Mouse (Mus musculus) layer of hippocampus, postnatal 36 days (tissue): ENCODE results near the gene Taf5l. TPM values are rescaled to one million over a fixed set of nuclear protein-coding genes. Genes with fewer than 3 reads are reported as not detected.
"Not testable (repeated sequence)": the region's sequence is repeated elsewhere in the genome, so short reads cannot be mapped to it uniquely, and the experiment has no call there.

ENCODE experiments used
- DNase-seq, 2 experiments: peaks; one replicate each; pipeline ENCODE4 v3.0.0; 2022
- total RNA-seq, 2 experiments: library from RNA; stranded (reverse); gene quantifications; 2 replicates each; pipeline ENCODE4 v1.2.3; 2021

Gene Taf5l
- total RNA-seq, 2 experiments from 2014 or later: 19.6 to 20.8 TPM

DNA sequence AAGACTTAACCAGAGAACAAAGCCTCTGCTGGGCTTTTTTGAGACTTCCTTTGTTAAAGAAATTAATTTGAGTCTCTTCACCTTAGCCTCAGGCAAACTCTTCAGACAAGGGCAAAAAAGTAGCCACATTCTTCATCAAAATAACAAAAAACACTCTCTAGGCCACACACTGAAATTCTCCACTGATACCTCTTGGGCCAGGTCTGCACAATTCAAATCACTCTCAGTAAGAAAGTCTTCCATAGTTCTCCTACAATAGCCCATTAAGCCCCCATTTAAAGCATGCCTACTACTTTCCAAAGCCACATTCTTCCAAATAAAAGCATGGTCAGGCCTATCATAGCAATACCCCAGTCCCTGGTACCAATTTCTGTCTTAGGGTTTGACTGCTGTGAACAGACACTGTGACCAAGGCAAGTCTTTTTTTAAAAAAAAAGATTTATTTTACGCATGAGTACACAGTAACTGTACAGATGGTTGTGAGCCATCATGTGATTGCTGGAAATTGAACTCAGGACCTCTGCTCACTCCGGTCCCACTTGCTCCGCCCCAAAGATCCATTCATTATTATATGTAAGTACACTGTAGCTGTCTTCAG lies 9.1 kb downstream of the Taf5l start:
- no peak for DNase-seq

DNA sequence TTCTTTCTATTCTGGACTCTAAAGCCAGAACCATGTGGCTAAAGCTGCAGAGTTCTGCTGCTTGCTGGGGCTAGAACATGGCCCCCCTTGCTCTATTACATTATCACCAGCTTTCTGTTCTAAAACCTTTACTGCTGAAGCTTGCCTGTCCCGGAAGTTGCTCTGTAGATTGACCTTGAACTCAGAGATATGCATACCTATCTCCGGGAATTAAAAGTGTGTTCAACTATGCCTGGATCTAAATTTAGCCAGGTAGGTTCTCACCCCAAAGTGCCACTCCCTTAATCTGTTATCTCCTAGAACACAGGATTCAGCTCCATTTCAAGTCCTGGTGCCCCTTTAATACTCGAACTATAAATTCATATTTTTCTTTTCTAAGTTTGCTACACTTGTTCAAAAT lies 9.6 kb downstream of the Taf5l start:
- no peak for DNase-seq

DNA sequence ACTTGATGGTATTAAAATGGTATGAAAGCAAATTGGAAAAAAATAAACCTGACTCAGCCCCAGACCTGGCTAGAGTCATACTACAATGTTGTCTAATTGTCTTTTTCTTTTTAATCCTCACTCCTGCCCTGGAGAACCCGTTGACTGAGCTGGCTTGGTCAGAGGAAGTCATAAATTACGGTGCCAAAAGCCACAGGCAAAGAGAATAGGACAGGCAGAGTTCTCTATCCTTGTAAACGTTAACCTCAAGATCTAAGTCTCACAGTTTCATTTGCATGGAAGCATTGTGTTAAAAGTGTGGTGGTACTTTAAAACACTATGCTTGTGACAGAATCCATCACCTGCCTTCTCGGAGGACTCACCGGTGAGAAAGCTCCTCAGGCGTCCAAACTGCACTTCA lies 13.4 kb downstream of the Taf5l start:
- no peak for DNase-seq

DNA sequence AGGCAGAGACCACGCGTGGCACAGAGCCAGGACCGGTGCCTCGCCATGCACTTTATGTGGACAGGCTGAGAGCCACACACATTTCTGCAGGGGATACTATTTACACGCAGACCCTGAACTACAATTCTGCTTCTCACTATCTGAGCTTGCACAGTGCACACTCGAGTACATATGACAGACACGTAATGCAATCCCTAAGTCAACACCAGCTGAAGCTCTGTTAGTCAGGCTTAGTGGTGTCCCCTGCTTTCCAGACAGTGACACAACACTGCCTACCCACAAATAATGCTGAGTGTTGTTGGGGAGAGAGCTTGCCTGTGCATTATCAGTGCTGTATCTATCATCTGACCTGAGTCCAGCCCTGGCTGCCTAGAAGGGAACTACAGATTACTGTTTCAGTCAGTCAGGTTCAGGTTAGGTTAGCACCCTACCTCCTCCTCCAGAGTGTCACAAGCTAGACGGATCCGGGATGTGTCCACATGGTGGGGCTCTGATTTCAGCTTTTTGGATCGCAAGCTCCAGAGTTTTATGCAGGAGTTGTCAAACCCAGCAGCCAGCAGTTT lies 18.6 kb downstream of the Taf5l start:
- no peak for DNase-seq

DNA sequence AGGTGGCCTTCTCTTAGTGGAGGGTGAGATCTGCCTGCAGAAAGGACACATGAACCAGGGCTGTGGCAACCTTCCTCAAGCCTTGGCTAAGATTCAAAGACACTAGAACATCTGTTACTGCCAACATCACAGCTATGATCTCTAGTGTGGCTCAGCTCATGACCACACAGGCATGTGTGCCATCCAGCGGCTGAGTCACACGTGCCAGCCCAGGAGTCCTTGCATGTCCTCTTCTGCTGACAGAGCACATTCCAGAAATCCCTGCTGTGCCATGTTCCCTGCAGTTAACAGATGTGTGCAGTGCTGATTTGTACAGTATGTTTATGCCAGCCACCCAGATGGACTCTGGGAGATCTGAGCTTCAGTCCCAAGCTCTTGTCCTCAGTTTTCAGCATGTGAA lies 21.6 kb downstream of the Taf5l start:
- no peak for DNase-seq

DNA sequence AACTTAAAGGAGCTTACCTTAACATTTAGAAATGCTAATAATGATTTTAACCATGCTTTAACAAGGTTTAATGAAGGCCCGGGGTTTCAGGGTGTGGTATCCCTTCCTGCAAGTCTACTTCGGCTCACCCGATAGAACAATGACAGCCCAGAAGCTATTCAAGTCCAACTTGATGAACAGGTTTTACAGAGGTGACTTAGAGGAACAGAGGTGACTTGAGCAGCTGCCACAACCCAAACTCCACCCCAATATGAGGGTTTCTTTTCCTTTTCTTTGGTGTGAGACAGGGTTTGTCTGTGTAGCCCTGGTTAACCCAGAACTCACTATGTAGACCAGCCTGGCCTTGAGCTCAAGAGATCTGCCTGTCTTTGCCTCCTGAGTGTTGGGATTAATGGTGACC lies 27.2 kb downstream of the Taf5l start:
- DNase-seq: no peak

DNA sequence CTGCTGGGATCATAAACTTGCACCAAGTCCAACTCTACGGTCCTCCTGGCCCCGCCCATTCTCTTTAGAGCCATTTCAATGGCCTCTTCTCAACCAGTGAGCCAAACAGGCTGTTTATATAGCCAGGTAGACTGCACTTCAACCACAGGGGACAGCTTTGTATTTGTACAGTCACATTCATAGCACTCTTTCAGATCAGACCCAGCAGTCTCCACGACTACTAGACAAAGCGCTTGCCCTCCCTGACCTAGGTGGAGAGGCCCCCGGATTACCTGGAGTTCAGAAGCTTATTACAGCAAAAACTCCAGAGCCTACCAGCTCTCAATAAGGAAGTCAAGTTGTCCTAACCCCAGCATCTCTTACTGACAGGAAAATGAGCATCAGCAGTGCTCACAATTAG lies 27.6 kb downstream of the Taf5l start:
- DNase-seq: no peak

DNA sequence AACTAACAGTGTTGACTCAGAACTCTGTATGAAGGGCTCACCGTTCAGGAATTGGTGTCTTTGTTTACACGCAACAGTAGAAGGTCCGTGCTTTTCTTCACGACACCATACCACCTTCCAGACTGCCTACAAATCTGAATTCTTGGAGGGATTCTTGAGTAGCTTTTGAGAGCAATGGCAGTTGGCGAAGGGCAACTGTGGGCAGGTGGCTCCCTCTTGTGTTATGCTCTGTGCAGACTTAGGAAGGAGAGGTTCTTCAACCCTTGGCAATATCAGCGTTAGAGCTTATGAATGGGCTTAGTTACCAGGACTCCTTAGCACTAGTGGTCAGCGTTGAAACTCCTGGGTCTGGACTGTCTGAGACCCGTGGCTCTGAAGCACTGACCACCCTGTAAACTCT lies 28.6 kb downstream of the Taf5l start:
- no peak for DNase-seq

DNA sequence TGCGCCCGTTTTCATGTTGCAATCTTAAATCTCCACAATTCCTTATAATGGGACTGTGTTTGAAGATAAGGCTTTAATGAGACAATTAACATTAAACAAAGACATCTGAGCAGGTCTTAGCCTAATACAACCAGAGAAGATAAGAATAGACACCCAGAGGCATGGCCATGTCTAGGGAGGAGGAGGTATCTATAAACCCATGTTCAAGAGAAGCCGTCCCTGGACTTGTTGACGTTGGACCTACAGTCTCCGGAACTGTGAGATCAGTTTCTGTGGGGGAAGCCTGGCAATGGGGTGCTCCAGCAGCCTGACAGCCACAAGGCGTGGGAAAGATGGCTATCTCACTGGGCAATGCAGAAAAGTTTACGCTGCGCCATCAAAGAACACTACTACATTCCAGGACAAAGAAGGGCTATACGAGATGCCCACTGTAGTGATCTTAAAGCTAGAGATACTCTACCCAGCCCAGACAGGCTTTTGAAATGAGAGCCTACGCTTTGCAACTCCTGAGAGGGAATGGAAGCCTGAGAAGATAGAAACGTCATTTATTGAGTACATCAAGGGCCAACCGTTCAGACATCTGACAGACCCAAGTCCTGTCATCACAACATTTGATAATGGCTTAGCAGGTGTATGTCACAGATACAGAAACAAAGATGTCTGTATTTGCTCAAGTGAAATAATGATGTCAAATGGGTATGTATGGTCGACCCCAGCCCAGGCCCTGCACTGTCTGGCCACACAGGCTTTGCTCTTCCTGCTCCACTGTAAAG lies 30.7 kb downstream of the Taf5l start:
- DNase-seq: no peak

DNA sequence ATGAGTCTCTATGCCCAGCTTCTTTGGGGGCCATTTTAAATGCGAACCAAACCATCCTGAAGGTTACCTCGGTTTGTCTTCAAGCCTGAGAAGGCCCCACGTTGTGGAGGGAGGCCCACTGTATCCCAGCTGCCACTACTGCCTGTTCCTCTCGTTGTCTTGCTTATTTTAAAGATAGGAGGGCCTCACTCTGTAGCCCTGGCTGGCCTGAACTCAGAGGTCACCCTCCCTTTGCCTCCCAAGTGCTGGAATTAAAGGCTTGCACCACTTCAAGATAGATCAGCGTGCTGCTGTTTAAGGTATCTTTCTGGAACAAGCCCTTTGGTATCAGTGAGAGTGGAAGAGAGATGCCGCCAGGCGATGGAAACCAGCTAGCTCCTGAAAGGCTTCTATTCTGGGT lies 32.1 kb downstream of the Taf5l start:
- DNase-seq: no peak

DNA sequence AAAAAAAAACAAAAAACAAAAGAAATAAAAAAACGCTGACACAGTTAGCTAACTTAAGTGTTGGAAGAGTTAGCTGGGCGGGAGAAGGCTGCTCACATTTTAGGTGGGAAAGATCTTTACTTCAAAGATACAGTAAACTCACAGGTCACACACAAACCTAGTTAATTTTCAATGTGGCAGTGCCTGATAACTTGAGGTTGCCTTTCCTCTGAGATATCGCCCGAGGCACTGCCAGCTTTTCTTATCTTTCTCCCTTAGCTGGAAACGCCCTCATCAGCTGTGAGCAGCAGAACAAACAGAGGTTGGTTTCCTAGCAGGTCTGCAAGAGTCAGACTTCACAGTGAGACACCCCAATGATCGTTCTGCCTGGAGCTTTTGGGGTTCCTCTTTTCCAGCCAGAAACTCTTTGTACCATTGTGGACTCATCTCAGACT lies 32.6 kb downstream of the Taf5l start:
- no peak for DNase-seq

DNA sequence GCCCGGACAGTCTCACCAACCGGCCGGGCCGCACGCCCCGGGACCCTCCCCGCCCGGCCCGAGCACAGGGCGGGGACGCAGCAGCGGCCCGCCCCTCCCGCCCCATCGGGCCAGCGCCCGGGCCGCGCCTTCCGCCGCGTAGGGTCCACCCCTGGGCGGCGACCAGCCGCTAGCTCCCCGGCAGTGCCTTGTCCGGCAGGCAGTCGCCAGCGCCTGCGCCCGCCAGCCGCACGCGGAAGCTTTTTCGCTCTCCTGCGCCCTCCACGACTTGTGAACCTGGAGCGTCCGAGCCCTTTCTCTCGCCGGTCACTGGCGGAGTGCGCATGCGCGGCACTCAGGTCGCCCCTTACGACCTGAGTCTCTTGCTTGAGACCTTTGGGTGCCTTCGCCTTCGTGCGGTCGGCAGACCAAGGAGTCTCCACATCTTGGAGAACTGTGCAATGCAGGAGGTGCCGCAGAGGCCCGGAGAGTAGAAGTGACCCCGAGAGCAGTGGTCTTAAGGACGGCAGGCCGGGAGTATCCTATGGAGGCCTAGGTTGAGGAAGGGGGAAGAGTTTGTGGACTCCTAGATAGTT lies 38.3 kb downstream of the Taf5l start, which contains the start of gene Abcb10:
Abcb10 (minus strand) TSS at position 297 of the 575 bp plus-strand sequence.
- DNase-seq: peak; percentile 75 to 83

DNA sequence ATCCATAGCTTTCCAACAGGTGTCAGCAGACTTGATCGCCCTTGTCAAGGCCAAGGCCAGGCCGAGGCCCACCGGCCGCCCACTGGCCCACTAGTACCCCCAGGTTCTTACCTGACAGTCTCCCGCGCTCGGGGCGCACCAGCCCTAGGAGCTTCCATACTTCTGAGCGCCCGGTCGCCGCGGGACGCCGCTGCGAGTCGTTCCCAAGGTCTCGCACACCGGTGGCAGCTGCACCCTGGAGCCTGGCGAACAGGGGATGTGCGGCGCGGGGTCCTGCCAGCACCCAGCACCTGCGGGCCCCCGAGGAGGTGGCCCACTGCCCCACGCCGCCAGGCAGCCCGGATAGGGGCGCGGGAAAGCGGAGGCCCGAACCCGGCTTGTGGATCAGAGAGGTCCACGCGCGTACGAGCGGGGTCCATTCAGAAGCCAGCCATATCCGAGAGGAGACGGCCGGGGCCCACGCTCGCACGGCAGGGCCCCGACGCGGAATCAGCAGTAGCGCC lies 38.9 kb downstream of the Taf5l start:
- peak; percentile 24 to 30 for DNase-seq

DNA sequence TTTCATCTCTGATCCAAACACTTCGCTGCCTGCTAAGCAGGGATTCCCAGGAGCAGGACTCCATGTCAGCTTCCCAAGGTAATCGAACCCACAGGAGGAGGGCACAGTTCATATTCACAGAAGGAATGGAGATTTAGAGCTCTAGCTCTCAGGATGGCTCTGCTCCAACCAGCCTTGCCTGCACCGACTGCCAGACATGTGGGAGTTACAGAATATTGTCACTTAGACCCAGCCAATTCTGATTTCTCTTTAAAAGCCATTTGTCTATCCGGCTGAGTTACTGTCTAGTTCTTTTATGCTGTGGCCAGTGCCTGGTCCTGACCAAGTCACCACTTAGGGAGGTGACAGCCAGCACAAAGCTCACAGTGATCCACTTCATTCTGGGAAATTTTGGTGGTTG lies 39.5 kb downstream of the Taf5l start:
- peak; percentile 42 to 48 for DNase-seq

DNA sequence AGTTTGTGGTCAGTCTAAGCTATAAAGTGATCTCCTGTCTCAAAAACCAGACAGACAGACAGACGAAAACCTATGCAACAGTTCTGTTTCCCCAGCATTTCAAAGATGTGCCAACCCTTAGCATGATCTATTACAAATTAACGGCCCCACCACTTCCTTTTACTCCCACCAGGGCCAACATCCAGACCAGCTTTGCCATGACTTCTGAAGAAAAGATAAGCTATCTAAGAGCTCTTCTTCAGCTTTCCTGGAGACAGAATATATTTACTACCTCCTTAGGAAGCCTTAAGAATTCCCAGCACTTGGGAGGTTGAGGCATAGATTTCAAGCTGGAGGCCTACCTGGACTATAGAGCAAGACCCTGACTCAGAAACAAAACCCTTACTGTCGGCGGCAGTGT lies 41.0 kb downstream of the Taf5l start:
- no peak for DNase-seq

DNA sequence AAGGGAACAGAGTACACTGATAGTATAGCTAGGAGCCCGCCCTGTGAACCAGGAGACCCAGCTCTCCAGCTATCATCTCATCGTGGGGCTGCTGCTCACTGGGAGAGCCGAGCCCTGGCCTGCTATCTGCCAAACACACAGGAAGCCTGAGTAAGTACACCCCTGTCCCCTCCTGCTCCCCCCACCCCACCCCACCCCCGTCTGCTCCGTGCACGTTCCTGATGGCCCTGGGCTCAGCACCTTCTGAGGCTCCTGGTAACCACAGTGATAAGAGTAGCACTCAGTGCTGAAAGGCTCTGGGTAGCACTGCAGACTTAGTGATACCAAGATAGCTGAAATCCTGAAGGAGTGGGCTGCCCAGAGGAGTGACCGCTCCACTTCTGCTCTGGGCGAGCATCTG lies 42.3 kb downstream of the Taf5l start:
- DNase-seq: no peak

DNA sequence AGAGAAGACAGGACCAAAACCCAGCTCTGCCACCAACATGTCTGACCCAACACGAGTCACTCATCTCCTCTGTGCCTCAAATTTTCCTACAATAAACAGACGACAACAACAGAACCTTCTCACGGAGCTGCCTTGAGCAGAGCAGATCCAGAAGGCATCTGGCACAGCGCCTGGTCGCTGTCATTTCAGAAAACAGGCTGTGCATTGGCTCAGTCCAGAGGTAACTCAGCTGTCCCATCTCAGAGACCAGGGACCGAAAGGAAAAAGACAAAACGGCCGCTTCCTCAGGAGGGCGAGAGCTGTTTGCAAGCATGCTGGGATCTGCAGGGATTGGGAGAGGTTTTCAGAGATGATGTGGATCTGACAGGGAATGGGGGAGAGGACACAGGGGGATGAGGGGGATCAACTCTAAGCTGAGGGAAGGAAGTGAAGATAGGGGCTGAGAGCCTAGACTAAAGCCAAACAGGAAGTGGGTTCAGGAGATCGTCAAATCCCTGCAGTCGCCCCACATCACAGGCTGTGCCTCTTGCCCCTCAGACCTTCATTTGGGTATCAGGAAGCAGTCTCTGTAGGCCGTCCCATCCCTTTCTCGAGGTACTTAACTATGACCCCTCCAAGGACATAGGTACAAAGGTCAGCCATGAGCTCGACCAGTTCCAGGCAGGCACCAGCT lies 42.9 kb downstream of the Taf5l start:
- DNase-seq: no peak

DNA sequence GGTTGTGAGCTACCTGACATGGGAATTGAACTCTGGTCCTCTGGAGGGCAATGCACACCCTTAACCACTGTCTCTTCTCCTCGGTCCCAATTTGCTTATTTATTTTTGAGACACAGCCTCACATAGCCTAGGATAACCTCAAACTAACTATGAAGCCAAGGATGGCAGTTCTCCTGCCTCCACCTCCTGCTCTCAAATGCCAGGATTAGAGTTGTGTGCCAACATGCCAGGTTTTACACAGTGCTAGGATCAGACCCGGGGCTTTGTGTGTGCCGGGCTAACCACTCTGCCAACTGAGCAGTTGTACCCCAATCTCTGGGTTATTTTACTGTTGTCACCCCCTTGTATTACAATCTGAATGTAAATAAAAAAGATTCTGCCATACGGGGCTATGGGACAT lies 43.7 kb downstream of the Taf5l start:
- DNase-seq: no peak

DNA sequence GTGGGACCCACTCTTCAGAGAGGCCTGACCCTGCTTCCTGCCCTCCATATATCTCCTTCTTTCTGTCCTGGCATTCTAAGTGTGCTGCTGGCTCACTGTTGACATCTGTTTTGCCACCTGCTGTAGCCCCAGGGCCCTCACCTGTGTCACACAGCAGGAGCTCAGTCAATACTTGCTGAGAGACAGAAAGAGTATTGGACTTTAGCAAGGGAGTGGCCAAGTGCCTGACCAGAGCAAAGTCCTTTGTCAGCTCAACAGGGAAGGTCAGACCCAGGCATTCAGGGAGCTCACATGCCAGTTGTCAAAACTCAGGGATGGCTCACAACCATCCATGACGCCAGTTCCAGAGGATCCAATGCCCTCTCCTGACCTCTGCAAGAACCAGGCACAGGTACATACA lies 47.7 kb downstream of the Taf5l start:
- DNase-seq: no peak

DNA sequence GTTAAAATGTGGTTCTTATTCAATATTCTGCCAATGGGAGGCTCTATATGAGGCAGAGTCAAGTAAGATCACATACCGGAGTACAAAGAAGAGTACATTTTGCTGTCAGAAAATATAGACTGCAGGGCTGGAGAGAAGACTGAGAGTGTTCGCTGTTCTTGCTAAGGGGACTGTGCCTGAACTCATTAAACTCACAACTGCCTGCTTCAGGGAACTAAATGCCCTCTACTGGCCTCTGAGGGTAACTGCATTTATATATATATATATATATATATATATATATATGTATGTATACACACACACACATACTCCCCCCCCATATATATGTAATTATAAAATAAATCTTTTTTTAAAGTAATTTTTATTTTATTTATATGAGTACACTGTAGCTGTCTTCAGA lies 54.3 kb downstream of the Taf5l start:
- no peak for DNase-seq

DNA sequence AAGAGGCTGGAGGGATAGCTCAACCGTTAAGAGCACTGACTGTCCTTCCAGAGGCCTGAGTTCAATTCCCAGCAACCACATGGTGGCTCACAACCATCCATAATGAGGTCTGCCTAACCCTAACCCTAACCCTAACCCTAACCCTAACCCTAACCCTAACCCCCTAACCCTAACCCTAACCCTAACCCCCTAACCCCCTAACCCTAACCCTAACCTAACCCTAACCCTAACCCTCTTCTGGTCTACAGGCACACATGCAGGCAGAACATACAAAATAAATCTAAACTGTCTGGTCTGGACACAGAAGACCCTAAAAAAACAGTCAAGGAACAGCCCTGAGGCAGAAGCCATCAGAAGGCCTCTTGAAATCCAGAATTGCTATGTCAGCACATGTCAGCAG lies 59.8 kb downstream of the Taf5l start:
- DNase-seq: no peak

DNA sequence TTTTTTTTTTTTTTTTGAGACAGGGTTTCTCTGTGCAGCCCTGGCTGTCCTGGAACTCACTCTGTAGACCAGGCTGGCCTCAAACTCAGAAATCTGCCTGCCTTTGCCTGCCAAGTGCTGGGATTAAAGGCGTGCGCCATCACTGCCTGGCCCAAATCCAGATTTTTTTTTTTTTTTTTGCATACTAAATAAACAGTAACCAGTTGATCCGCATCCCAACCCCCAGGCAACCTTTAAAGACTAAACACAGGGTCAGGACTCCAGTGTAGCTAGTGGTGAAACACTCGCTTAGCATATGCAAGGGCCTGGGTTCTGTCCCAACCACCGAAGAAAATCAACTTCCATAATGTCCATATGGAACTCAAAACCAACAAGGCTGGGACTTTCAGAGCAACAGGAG lies 60.6 kb downstream of the Taf5l start:
- DNase-seq: not testable (repeated sequence)

DNA sequence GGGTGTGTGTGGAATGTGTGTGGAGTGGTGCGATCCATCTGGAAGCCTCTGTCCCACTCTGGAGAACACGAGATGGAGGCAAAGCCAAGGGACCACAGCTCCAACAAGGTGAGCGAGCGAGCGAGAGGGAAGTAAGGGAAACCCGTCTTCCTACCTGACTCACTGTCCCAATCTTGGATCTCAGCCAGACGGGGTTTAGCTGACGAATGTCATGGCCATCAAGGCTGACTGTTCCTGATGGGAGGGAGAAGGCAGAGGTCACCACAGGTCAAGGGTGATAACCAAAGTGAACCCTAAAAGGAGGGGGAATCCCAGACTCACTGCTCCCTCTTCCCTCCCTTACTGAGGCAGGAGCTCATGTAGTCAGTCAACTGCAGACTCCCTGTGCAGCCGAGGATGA lies 61.1 kb downstream of the Taf5l start:
- DNase-seq: no peak
